Mouse (Mus musculus) lung, postnatal 0 days (tissue): ENCODE results near the gene Gk5.
"Not testable (repeated sequence)": the region's sequence is repeated elsewhere in the genome, so short reads cannot be mapped to it uniquely, and the experiment has no call there.

Source experiments
- CTCF ChIP-seq: IDR thresholded peaks from 2 replicates; pipeline ENCODE4 v1.5.1; 2016; ENCODE audit warnings: antibody characterized with exemption, mild to moderate bottlenecking
- EP300 ChIP-seq: IDR thresholded peaks from 2 replicates; pipeline ENCODE4 v1.6.1; 2016; ENCODE audit warnings: antibody characterized with exemption, mild to moderate bottlenecking, control low read depth

DNA sequence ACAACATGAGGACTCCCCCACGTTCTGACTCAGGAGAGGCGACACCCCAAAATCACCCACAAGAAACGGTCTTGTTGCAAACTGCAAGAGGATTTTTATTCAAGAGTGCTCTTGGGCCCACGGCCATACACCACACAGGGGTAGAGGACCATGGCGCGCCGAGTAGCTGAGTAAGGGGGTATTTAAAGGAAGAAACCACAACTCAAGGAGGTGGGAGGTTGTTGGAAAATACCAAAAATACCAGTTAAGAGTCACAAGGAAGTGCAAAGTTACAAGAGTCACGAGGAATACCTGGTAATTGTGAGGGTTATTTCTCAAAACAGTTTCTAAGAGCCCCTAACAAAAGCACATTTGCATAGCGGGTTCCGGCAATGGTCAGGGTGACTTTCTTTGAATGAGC, 26.5 kb upstream of the Gk5 start:
- not testable (repeated sequence) for TF ChIP-seq CTCF, EP300
